Mouse (Mus musculus): ENCODE results near the gene Med16. TPM values are rescaled to one million over a fixed set of nuclear protein-coding genes. Genes with fewer than 3 reads are reported as not detected.
A peak's percentile ranks its signal among the peaks of the same experiment; 100 is the strongest.

Med16 gene
- polyA plus RNA-seq, 1 experiment from 2014 or later: 70.0 TPM

GRCm38 (mm10) chr10:79920958-79921535 lies 12.3 kb upstream of the Med16 start, which contains the start of gene R3hdm4:
Gene R3hdm4 (minus strand): TSS chr10:79921208.
- H3K4me3 ChIP-seq: peak within 1 kb of the TSS; percentile 28
- no peaks in the 10 kb centered on the region; the same call in 1 of the 2 replicates for H3K9me3 ChIP-seq (replicated peaks)
- H3K4me2 ChIP-seq (replicated peaks): peak within 1 kb of the TSS; percentile 46
- peaks cover 72% of the 10 kb centered on the region for H3K27me3 ChIP-seq
- H3K27ac ChIP-seq: no peak within 1 kb of the TSS
- 6% methylated on average over 40 of the region's 41 CpGs for WGBS
- ATAC-seq (ENCODE audit: low FRiP score): no peak
- H3K4me1 ChIP-seq: peaks cover 49% of the 10 kb centered on the region
- peak within 1 kb of the TSS; percentile 56 for H3K9ac ChIP-seq
- H3K36me3 ChIP-seq: no peaks in the 10 kb centered on the region

- Histone ChIP-seq H3K4me1 (peaks cover 51% of the 10 kb centered on the region), H3K36me3 (no peaks in the 10 kb centered on the region), H3K4me2 (replicated peaks) (peak overlapping the region; percentile 46), H3K9me3 (replicated peaks) (no peaks in the 10 kb centered on the region; the same call in 1 of the 2 replicates), H3K4me3 (peak overlapping the region; percentile 28), H3K27me3 (peaks cover 72% of the 10 kb centered on the region), H3K27ac (no peak overlapping the region), H3K9ac (peak overlapping the region; percentile 5; the same call in 1 of the 2 replicates)
- 13% methylated on average over 26 of the region's 26 CpGs for WGBS
- ATAC-seq (ENCODE audit: low FRiP score): no peak
Measured at GRCm38 (mm10) chr10:79920056-79920890, 11.6 kb upstream of the Med16 start.

GRCm38 (mm10) chr10:79919251-79919849 lies 10.6 kb upstream of the Med16 start:
- ATAC-seq (ENCODE audit: low FRiP score): no peak
- WGBS: 5% methylated on average over 21 of the region's 21 CpGs
- Histone ChIP-seq H3K4me2 (replicated peaks) (0 out of 2 replicates have a peak overlapping the region, but pooled peaks have one; percentile 15), H3K27me3 (peaks cover 72% of the 10 kb centered on the region), H3K9me3 (replicated peaks) (no peaks in the 10 kb centered on the region; the same call in 1 of the 2 replicates), H3K4me3 (0 out of 2 replicates have a peak overlapping the region, but pooled peaks have one; percentile 2), H3K4me1 (peaks cover 60% of the 10 kb centered on the region), H3K9ac (peak overlapping the region; percentile 35; the same call in 1 of the 2 replicates), H3K36me3 (no peaks in the 10 kb centered on the region), H3K27ac (no peak overlapping the region)

- Histone ChIP-seq H3K9me3 (replicated peaks) (no peaks in the 10 kb centered on the region; the same call in 1 of the 2 replicates), H3K36me3 (no peaks in the 10 kb centered on the region), H3K4me2 (replicated peaks) (peak overlapping the region; percentile 16; the same call in 1 of the 2 replicates), H3K27ac (no peak overlapping the region), H3K27me3 (peaks cover 64% of the 10 kb centered on the region), H3K4me1 (peaks cover 64% of the 10 kb centered on the region), H3K4me3 (peak overlapping the region; percentile 7; the same call in 1 of the 2 replicates), H3K9ac (0 out of 2 replicates have a peak overlapping the region, but pooled peaks have one; percentile 18)
- ATAC-seq (ENCODE audit: low FRiP score): no peak
- 5% methylated on average over 34 of the region's 35 CpGs for WGBS
Measured at GRCm38 (mm10) chr10:79918231-79919078, 9.7 kb upstream of the Med16 start.

GRCm38 (mm10) chr10:79917532-79918100 lies 8.9 kb upstream of the Med16 start:
- H3K27ac ChIP-seq: no peak overlapping the region
- peaks cover 5% of the 10 kb centered on the region; the same call in 1 of the 2 replicates for H3K36me3 ChIP-seq
- peak overlapping the region; percentile 75 for H3K4me3 ChIP-seq
- H3K27me3 ChIP-seq: peaks cover 56% of the 10 kb centered on the region
- H3K9ac ChIP-seq: peak overlapping the region; percentile 97; the same call in 1 of the 2 replicates
- H3K4me2 ChIP-seq (replicated peaks): peak overlapping the region; percentile 98
- ATAC-seq (ENCODE audit: low FRiP score): no peak
- no peaks in the 10 kb centered on the region; the same call in 1 of the 2 replicates for H3K9me3 ChIP-seq (replicated peaks)
- H3K4me1 ChIP-seq: peaks cover 64% of the 10 kb centered on the region
- 69% methylated on average over 5 of the region's 5 CpGs for WGBS

- WGBS: 2% methylated on average over 42 of the region's 42 CpGs
- ATAC-seq (ENCODE audit: low FRiP score): peak; percentile 83
- Histone ChIP-seq H3K4me2 (replicated peaks) (peak within 1 kb of the TSS; percentile 98), H3K36me3 (peaks cover 12% of the 10 kb centered on the region), H3K4me3 (peak within 1 kb of the TSS; percentile 75), H3K9me3 (replicated peaks) (no peaks in the 10 kb centered on the region; the same call in 1 of the 2 replicates), H3K27me3 (peaks cover 49% of the 10 kb centered on the region), H3K27ac (peak within 1 kb of the TSS; percentile 79), H3K9ac (peak within 1 kb of the TSS; percentile 97), H3K4me1 (peaks cover 64% of the 10 kb centered on the region)
Measured at GRCm38 (mm10) chr10:79916808-79917531, 8.2 kb upstream of the Med16 start, which contains the start of gene Kiss1r. Gene Kiss1r (plus strand): TSS chr10:79916971.

- peaks cover 57% of the 10 kb centered on the region for H3K4me1 ChIP-seq
- no peak for ATAC-seq (ENCODE audit: low FRiP score)
Measured at GRCm38 (mm10) chr10:79916081-79916480, 7.4 kb upstream of the Med16 start.

GRCm38 (mm10) chr10:79914948-79915596 lies 6.3 kb upstream of the Med16 start:
- Histone ChIP-seq H3K36me3 (peaks cover 27% of the 10 kb centered on the region), H3K4me3 (no peak overlapping the region), H3K27ac (no peak overlapping the region), H3K9ac (peak overlapping the region; percentile 45; the same call in 1 of the 2 replicates), H3K9me3 (replicated peaks) (no peaks in the 10 kb centered on the region; the same call in 1 of the 2 replicates), H3K4me2 (replicated peaks) (peak overlapping the region; percentile 98), H3K4me1 (peaks cover 47% of the 10 kb centered on the region), H3K27me3 (peaks cover 30% of the 10 kb centered on the region)
- ATAC-seq (ENCODE audit: low FRiP score): no peak
- WGBS: 82% methylated on average over 7 of the region's 7 CpGs

More at GRCm38 (mm10) chr10:79916081-79916480, 7.4 kb upstream of the Med16 start:
- H3K27me3 ChIP-seq: peaks cover 40% of the 10 kb centered on the region
- peak overlapping the region; percentile 79; the same call in 1 of the 2 replicates for H3K27ac ChIP-seq
- H3K4me2 ChIP-seq (replicated peaks): peak overlapping the region; percentile 98
- H3K36me3 ChIP-seq: peaks cover 19% of the 10 kb centered on the region
- H3K9me3 ChIP-seq (replicated peaks): no peaks in the 10 kb centered on the region; the same call in 1 of the 2 replicates
- 14% methylated on average over 7 of the region's 8 CpGs for WGBS
- H3K9ac ChIP-seq: peak overlapping the region; percentile 97
- peak overlapping the region; percentile 75 for H3K4me3 ChIP-seq

- H3K27me3 ChIP-seq: peaks cover 23% of the 10 kb centered on the region
- H3K27ac ChIP-seq: no peak overlapping the region
- no peaks in the 10 kb centered on the region; the same call in 1 of the 2 replicates for H3K9me3 ChIP-seq (replicated peaks)
- H3K4me2 ChIP-seq (replicated peaks): peak overlapping the region; percentile 98; the same call in 1 of the 2 replicates
- peaks cover 43% of the 10 kb centered on the region for H3K4me1 ChIP-seq
- H3K9ac ChIP-seq: peak overlapping the region; percentile 45; the same call in 1 of the 2 replicates
- H3K36me3 ChIP-seq: peaks cover 27% of the 10 kb centered on the region
- no peak overlapping the region for H3K4me3 ChIP-seq
- no peak for ATAC-seq (ENCODE audit: low FRiP score)
- 69% methylated on average over 11 of the region's 11 CpGs for WGBS
Measured at GRCm38 (mm10) chr10:79914131-79914947, 5.6 kb upstream of the Med16 start.
